Mouse (Mus musculus): ENCODE data around the gene Tomm22. TPM values are rescaled to one million over a fixed set of nuclear protein-coding genes. Genes with fewer than 3 reads are reported as not detected.

The Tomm22 gene
- polyA plus RNA-seq (2015; fragmentation: Nextera tagmentation; extraction: Ambion mirVana): 207 and 211 TPM in 2 replicates

DNA sequence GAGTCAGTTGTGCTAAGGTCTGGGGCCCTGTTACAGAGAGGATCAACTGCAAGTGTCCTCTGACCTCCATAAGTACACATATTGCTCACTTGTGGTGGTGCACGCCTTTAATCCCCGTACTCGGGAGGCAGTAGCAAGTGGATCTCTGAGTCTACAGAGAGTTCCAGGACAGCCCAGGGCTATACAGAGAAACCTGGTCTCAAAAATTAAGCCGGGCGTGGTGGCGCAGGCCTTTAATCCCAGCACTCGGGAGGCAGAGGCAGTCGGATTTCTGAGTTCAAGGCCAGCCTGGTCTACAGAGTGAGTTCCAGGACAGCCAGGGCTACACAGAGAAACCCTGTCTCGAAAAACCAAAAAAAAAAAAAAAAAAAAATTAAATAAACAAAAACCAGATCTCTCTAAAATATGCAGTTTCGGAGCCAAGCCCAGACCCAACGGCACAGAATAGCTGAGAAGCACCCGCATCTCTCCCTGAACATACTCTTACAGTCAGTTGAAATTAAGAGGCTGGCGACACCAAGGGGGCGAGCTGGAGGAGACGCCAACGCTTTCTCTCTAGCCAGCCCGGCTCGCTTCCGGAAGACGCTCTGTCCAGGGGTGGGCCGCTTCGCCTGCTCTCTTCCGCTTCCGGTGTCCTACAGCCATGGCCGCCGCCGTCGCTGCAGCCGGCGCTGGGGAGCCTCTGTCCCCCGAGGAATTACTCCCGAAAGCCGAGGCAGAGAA lies at the start of gene Tomm22:
Gene Tomm22 (plus strand): TSS at position 613 of the 723 bp plus-strand sequence.
- Histone ChIP-seq H3K9ac (ENCODE audit: low read depth, low read length) (peak within 1 kb of the TSS; percentile 86), H3K4me2 (replicated peaks; ENCODE audit: low read depth) (peak within 1 kb of the TSS; percentile 81), H3K36me3 (ENCODE audit: control insufficient read depth, insufficient read depth) (peaks cover 33% of the 10 kb centered on the region), H3K9me3 (ENCODE audit: control insufficient read depth) (no peaks in the 10 kb centered on the region), H3K4me1 (replicated peaks; ENCODE audit: control insufficient read depth, insufficient read depth, low read length) (0 out of 2 replicates have a peak, but pooled peaks cover 3% of the 10 kb centered on the region), H3K27ac (ENCODE audit: low read depth, low read length) (peak within 1 kb of the TSS; percentile 71), H3K4me3 (ENCODE audit: low read depth, low read length) (peak within 1 kb of the TSS; percentile 88), H3K27me3 (replicated peaks; ENCODE audit: control insufficient read depth, insufficient read depth, low read length) (no peaks in the 10 kb centered on the region)
- WGBS: 14% methylated on average over 33 of the region's 33 CpGs
- peak; percentile 92 for ATAC-seq
- peak; percentile 79 for TF ChIP-seq CTCF (IDR thresholded peaks at IDR 0.05; ENCODE audit: low read depth)

DNA sequence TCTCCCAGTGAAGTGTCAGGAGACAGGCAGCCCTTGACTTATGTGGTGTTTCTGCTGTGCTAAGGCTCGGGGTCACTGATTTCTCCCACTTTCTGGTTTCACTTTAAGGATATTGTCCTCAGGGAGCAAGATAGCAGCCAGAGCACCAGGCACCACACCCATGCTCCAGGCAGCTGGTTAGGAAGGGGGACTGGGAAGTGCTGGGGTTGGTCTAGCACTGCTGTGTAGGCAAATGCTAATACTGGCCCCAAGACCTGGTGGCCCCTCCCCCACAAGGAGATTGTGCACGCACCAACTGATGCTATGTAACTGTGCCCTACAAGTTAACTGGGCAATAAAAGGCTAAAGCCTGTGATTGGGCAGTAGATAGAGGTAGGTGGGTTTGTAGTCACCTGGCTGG lies 40.2 kb upstream of the Tomm22 start:
- Histone ChIP-seq H3K4me1 (replicated peaks; ENCODE audit: control insufficient read depth, insufficient read depth, low read length) (no peaks in the 10 kb centered on the region), H3K27ac (ENCODE audit: low read depth, low read length) (no peak overlapping the region), H3K9me3 (ENCODE audit: control insufficient read depth) (no peaks in the 10 kb centered on the region), H3K36me3 (ENCODE audit: control insufficient read depth, insufficient read depth) (peaks cover 5% of the 10 kb centered on the region; the same call in 1 of the 2 replicates), H3K4me2 (replicated peaks; ENCODE audit: low read depth) (no peak overlapping the region), H3K9ac (ENCODE audit: low read depth, low read length) (no peak overlapping the region), H3K4me3 (ENCODE audit: low read depth, low read length) (no peak overlapping the region), H3K27me3 (replicated peaks; ENCODE audit: control insufficient read depth, insufficient read depth, low read length) (no peaks in the 10 kb centered on the region)
- 42% methylated on average over 2 of the region's 2 CpGs for WGBS
- TF ChIP-seq CTCF (IDR thresholded peaks at IDR 0.05; ENCODE audit: low read depth): no peak
- no peak for ATAC-seq

DNA sequence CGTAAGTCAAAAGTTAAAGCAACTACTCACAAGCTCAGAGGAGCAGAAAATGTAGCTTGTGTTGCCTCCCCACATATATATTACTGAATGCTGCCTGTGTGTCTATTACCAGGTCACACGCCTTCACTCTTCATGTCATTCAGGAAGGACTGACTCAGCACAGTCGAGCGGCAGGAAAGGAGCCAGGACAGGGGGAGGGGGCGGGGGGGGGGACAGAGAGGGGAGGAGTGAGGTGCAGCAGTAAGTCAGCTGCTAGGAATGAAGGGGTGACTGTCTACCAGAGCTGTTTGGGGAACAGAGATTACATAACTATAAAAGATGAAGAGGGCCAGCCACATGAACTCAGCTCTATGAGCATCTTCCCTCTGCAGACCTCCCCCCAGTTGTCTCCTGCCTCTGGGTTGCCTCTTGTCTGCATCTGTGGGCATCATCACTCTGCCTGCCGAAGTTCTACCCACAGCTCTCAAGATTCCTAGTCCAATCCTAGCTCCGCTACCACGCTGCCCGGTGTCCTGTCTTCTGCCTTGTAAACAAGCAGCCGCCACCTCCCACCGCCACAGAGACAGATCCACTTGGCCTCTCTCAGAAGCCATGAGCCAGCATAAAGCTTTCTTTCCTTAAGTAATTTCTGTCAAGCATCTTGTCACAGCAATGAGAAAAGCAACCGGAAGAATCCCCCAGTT lies 29.4 kb upstream of the Tomm22 start:
- Histone ChIP-seq H3K4me2 (replicated peaks; ENCODE audit: low read depth) (no peak overlapping the region), H3K27me3 (replicated peaks; ENCODE audit: control insufficient read depth, insufficient read depth, low read length) (no peaks in the 10 kb centered on the region), H3K9ac (ENCODE audit: low read depth, low read length) (no peak overlapping the region), H3K4me1 (replicated peaks; ENCODE audit: control insufficient read depth, insufficient read depth, low read length) (no peaks in the 10 kb centered on the region), H3K27ac (ENCODE audit: low read depth, low read length) (no peak overlapping the region), H3K36me3 (ENCODE audit: control insufficient read depth, insufficient read depth) (no peaks in the 10 kb centered on the region), H3K4me3 (ENCODE audit: low read depth, low read length) (no peak overlapping the region), H3K9me3 (ENCODE audit: control insufficient read depth) (no peaks in the 10 kb centered on the region)
- 61% methylated on average over 12 of the region's 12 CpGs for WGBS
- TF ChIP-seq CTCF (IDR thresholded peaks at IDR 0.05; ENCODE audit: low read depth): no peak
- no peak for ATAC-seq

DNA sequence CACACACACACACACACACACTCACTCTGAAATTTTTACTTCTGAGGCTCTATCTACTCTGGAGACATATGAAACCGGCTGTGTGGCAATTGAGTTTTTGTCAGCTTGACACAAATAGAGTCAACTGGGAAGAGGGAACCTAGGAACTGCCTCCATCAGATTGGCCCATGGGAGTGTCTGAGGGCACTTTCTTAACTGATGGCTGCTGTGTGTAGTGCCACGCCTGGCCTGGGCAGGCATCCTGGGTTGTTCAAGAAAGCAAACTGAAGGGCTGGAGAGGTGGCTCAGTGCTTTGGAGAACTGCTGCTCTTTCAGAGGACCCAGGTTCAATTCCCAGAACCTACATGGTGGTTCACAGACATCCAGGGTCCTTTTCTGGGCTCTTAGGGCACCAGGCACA lies 25.2 kb upstream of the Tomm22 start:
- H3K9ac ChIP-seq (ENCODE audit: low read depth, low read length): no peak overlapping the region
- H3K4me3 ChIP-seq (ENCODE audit: low read depth, low read length): no peak overlapping the region
- TF ChIP-seq CTCF (IDR thresholded peaks at IDR 0.05; ENCODE audit: low read depth): no peak
- no peak overlapping the region for H3K27ac ChIP-seq (ENCODE audit: low read depth, low read length)
- H3K36me3 ChIP-seq (ENCODE audit: control insufficient read depth, insufficient read depth): no peaks in the 10 kb centered on the region
- no peaks in the 10 kb centered on the region for H3K9me3 ChIP-seq (ENCODE audit: control insufficient read depth)
- no peak overlapping the region for H3K4me2 ChIP-seq (replicated peaks; ENCODE audit: low read depth)
- no peaks in the 10 kb centered on the region for H3K27me3 ChIP-seq (replicated peaks; ENCODE audit: control insufficient read depth, insufficient read depth, low read length)
- ATAC-seq: no peak
- H3K4me1 ChIP-seq (replicated peaks; ENCODE audit: control insufficient read depth, insufficient read depth, low read length): no peaks in the 10 kb centered on the region
- 69% methylated on average over 2 of the region's 2 CpGs for WGBS

DNA sequence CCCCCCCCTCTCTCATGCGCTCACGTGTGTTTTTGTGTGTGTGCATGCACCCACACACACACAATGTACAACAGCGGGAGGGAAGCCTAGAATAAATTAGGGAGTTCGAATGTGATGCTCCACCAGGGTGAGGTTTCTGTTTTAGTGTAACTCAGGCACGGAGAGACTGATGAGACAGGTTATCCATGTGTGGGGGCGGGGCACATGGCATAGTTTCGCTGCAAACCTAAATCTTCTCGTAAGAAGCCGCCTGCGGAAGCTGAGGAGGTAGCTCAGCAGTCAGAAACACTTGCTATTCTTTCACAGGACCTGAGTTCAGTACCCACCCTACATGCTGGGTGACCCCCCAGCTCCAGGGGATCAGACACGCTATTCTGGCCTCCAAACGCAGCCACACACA lies 22.5 kb upstream of the Tomm22 start:
- no peak overlapping the region for H3K27ac ChIP-seq (ENCODE audit: low read depth, low read length)
- no peaks in the 10 kb centered on the region for H3K27me3 ChIP-seq (replicated peaks; ENCODE audit: control insufficient read depth, insufficient read depth, low read length)
- no peaks in the 10 kb centered on the region for H3K36me3 ChIP-seq (ENCODE audit: control insufficient read depth, insufficient read depth)
- no peaks in the 10 kb centered on the region for H3K4me1 ChIP-seq (replicated peaks; ENCODE audit: control insufficient read depth, insufficient read depth, low read length)
- H3K4me2 ChIP-seq (replicated peaks; ENCODE audit: low read depth): no peak overlapping the region
- H3K9ac ChIP-seq (ENCODE audit: low read depth, low read length): no peak overlapping the region
- ATAC-seq: no peak
- 89% methylated on average over 12 of the region's 12 CpGs for WGBS
- H3K4me3 ChIP-seq (ENCODE audit: low read depth, low read length): no peak overlapping the region
- no peaks in the 10 kb centered on the region for H3K9me3 ChIP-seq (ENCODE audit: control insufficient read depth)
- no peak for TF ChIP-seq CTCF (IDR thresholded peaks at IDR 0.05; ENCODE audit: low read depth)

DNA sequence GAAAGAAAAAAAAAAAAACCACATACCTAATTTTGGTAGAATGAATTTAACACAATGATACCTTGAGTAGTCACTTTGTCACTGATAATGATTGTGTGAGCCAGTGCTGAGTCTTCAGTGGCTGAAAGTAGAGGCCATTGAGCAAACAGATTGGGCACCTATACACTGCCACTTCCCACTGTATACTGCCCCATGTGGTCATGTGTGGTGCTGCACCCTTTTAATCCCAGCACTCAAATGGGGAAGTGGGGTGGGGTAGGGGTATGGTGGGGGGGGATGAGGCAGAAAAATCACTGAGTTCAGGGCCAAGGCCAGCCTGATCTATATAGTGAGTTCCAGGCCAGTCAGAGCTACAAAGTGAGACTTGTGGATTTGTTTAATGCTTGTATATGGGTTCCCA lies 20.1 kb upstream of the Tomm22 start:
- ATAC-seq: no peak
- peak; percentile 75 for TF ChIP-seq CTCF (IDR thresholded peaks at IDR 0.05; ENCODE audit: low read depth)
- H3K27me3 ChIP-seq (replicated peaks; ENCODE audit: control insufficient read depth, insufficient read depth, low read length): no peaks in the 10 kb centered on the region

More for the DNA sequence above, 20.1 kb upstream of the Tomm22 start:
- Histone ChIP-seq H3K9ac (ENCODE audit: low read depth, low read length) (no peak overlapping the region), H3K36me3 (ENCODE audit: control insufficient read depth, insufficient read depth) (no peaks in the 10 kb centered on the region), H3K9me3 (ENCODE audit: control insufficient read depth) (no peaks in the 10 kb centered on the region), H3K27ac (ENCODE audit: low read depth, low read length) (no peak overlapping the region), H3K4me3 (ENCODE audit: low read depth, low read length) (no peak overlapping the region), H3K4me2 (replicated peaks; ENCODE audit: low read depth) (no peak overlapping the region), H3K4me1 (replicated peaks; ENCODE audit: control insufficient read depth, insufficient read depth, low read length) (no peaks in the 10 kb centered on the region)

All from intestine, postnatal 0 days (tissue).